Mouse (Mus musculus): ENCODE results near the gene Vmn1r192.
"Not testable (repeated sequence)": the region's sequence is repeated elsewhere in the genome, so short reads cannot be mapped to it uniquely, and the experiment has no call there.

GRCm38 (mm10) chr13:22136495-22137293, 54.2 kb downstream of the Vmn1r192 start:
- TF ChIP-seq TAL1 (conservative IDR thresholded peaks at IDR 0.05; ENCODE audit: low read depth, low read length); CTCF (IDR thresholded peaks at IDR 0.05; ENCODE audit: low read depth, low read length); POLR2AphosphoS5 (IDR thresholded peaks at IDR 0.05; ENCODE audit: insufficient replicate concordance, low read depth, low read length): not testable (repeated sequence)

Measured in G1E (cell line).